18 mouse cellular contexts compared by ENCODE assay signal in the genomic region with DNA sequence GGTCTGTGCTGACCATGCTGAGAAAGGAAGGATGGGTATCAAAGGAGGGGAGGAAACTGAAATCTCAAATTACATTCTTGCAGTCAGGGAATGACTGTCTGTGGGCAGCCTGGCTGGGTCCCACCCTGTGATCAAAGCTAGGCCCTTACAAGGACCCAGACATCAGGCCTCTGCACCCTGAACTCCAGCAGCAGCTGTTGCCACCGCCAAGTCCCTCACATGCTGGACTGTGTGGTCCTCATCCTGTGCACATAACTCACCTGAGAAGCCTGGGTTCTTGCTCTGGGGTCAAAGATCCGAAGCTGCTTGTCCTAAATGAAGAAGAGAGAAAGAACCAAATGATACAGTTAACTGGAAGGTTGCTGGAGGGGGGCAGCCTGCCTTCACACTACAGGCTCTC.
"Had no signal": no experiment of that assay in that cellular context is flagged by ENCODE, and none has a peak within 500 bp of the region (broad histone marks: within the 10 kb centered on the region; RNA-seq: fewer than 3 reads in every experiment).

No protein-coding gene starts in this region.

- H3K9me3 ChIP-seq: intestine, embryonic 15.5 days; liver, embryonic 13.5 days; neural tube, embryonic 12.5 days; neural tube, embryonic 15.5 days; stomach, embryonic 15.5 days had no signal

- ATAC-seq: intestine, embryonic 15.5 days; lung, postnatal 0 days had no signal

- DNase-seq: kidney, adult 11 months; kidney, adult 8-10 months; kidney, postnatal 14 days; layer of hippocampus, adult 9-11 months; liver, embryonic 13.5 days; lung, embryonic 14.5 days; midbrain, embryonic 14.5 days; right cerebral cortex, adult 18-20 months; right cerebral cortex, postnatal 14 days; right cerebral cortex, postnatal 4 days; thymus, postnatal 36 days had no signal

- H3K27me3 ChIP-seq: intestine, embryonic 15.5 days; liver, embryonic 13.5 days; neural tube, embryonic 12.5 days; neural tube, embryonic 15.5 days; stomach, embryonic 15.5 days had no signal

- H3K4me3 ChIP-seq: intestine, embryonic 15.5 days; layer of hippocampus, adult 2 months; liver, embryonic 13.5 days; neural tube, embryonic 12.5 days; neural tube, embryonic 15.5 days; stomach, embryonic 15.5 days had no signal

- H3K9ac ChIP-seq: intestine, embryonic 15.5 days; liver, embryonic 13.5 days; lung, embryonic 14.5 days; neural tube, embryonic 12.5 days; neural tube, embryonic 15.5 days; stomach, embryonic 15.5 days had no signal

- H3K4me2 ChIP-seq: intestine, embryonic 15.5 days; liver, embryonic 13.5 days; lung, embryonic 14.5 days; neural tube, embryonic 12.5 days; neural tube, embryonic 15.5 days; stomach, embryonic 15.5 days had no signal

- H3K27ac ChIP-seq: intestine, embryonic 15.5 days; layer of hippocampus, adult 2 months; liver, embryonic 13.5 days; macrophage; neural tube, embryonic 12.5 days; neural tube, embryonic 15.5 days; stomach, embryonic 15.5 days had no signal
